Mouse (Mus musculus) adrenal gland, adult 8-10 months (tissue): ENCODE measurements around the gene Gm20532. TPM values are rescaled to one million over a fixed set of nuclear protein-coding genes. Genes with fewer than 3 reads are reported as not detected.

Experiments used
- DNase-seq: peaks from one replicate; pipeline ENCODE4 v3.0.0; 2022
- total RNA-seq, 4 experiments: library from RNA; stranded (reverse); gene quantifications; 2 replicates each; pipeline ENCODE4 v1.2.4; 2022

Gene Gm20532
- total RNA-seq, 4 experiments from 2014 or later: not detected

- no peak for DNase-seq
Measured at GRCm38 (mm10) chr2:26597810-26598209, 11.4 kb downstream of the Gm20532 start.

GRCm38 (mm10) chr2:26598462-26598861 lies 12.0 kb downstream of the Gm20532 start:
- no peak for DNase-seq

- no peak for DNase-seq
Measured at GRCm38 (mm10) chr2:26599965-26600364, 13.5 kb downstream of the Gm20532 start.

GRCm38 (mm10) chr2:26600664-26601063 lies 14.2 kb downstream of the Gm20532 start:
- DNase-seq: peak; percentile 42

GRCm38 (mm10) chr2:26601595-26601994 lies 15.2 kb downstream of the Gm20532 start:
- DNase-seq: no peak

GRCm38 (mm10) chr2:26602631-26603030 lies 16.2 kb downstream of the Gm20532 start:
- DNase-seq: no peak

- DNase-seq: peak; percentile 86
Measured at GRCm38 (mm10) chr2:26603159-26603558, 16.7 kb downstream of the Gm20532 start.

- DNase-seq: peak; percentile 83
Measured at GRCm38 (mm10) chr2:26603720-26604671, 17.6 kb downstream of the Gm20532 start, which contains the start of gene Agpat2. Agpat2 (minus strand) TSS chr2:26604417.

GRCm38 (mm10) chr2:26605331-26605730 lies 18.9 kb downstream of the Gm20532 start:
- DNase-seq: no peak

GRCm38 (mm10) chr2:26606579-26606978 lies 20.1 kb downstream of the Gm20532 start:
- no peak for DNase-seq

GRCm38 (mm10) chr2:26607056-26607910 lies 20.8 kb downstream of the Gm20532 start:
- no peak for DNase-seq

GRCm38 (mm10) chr2:26608781-26609180 lies 22.3 kb downstream of the Gm20532 start:
- no peak for DNase-seq

- DNase-seq: peak; percentile 52
Measured at GRCm38 (mm10) chr2:26609261-26609661, 22.8 kb downstream of the Gm20532 start.

- DNase-seq: no peak
Measured at GRCm38 (mm10) chr2:26610526-26610925, 24.1 kb downstream of the Gm20532 start.

- DNase-seq: no peak
Measured at GRCm38 (mm10) chr2:26611054-26611453, 24.6 kb downstream of the Gm20532 start.

- no peak for DNase-seq
Measured at GRCm38 (mm10) chr2:26611896-26612295, 25.5 kb downstream of the Gm20532 start.

GRCm38 (mm10) chr2:26614903-26615302 lies 28.5 kb downstream of the Gm20532 start:
- DNase-seq: no peak

GRCm38 (mm10) chr2:26615459-26616124 lies 29.2 kb downstream of the Gm20532 start:
- no peak for DNase-seq

GRCm38 (mm10) chr2:26617331-26617730 lies 30.9 kb downstream of the Gm20532 start:
- no peak for DNase-seq

GRCm38 (mm10) chr2:26617928-26618327 lies 31.5 kb downstream of the Gm20532 start:
- no peak for DNase-seq

GRCm38 (mm10) chr2:26621246-26621645 lies 34.8 kb downstream of the Gm20532 start:
- no peak for DNase-seq

GRCm38 (mm10) chr2:26622984-26623383 lies 36.5 kb downstream of the Gm20532 start:
- DNase-seq: no peak
